Mouse (Mus musculus): ENCODE measurements at regions not wholly inside any gene's neighbourhood (a gene's known extent, or its start where the extent isn't known, plus 50 kb on each side); places are given as distances from the start of the nearest gene placed in this dataset.
A peak's percentile ranks its signal among the peaks of the same experiment; 100 is the strongest.

GRCm38 (mm10) chr2:50698841-50699240 lies 402.2 kb upstream of the Mmadhc start:
- ATAC-seq (ENCODE audit: low FRiP score, low read depth) (no peak), DNase-seq (ENCODE audit: low spot score) (peak; percentile 37)
- Histone ChIP-seq H3K27ac (replicated peaks; ENCODE audit: low read depth, low read length) (no peak overlapping the region), H3K4me2 (replicated peaks; ENCODE audit: low read depth, low read length, severe bottlenecking) (0 out of 2 replicates have a peak overlapping the region, but pooled peaks have one; percentile 5), H3K36me3 (ENCODE audit: control insufficient read depth, insufficient read depth, low read length) (no peaks in the 10 kb centered on the region), H3K27me3 (ENCODE audit: control insufficient read depth, insufficient read depth, low read length) (no peaks in the 10 kb centered on the region), H3K9ac (ENCODE audit: low read depth, low read length, severe bottlenecking) (no peak overlapping the region), H3K4me3 (replicated peaks; ENCODE audit: low read length) (no peak overlapping the region), H3K9me3 (ENCODE audit: control insufficient read depth, low read length) (no peaks in the 10 kb centered on the region), H3K4me1 (ENCODE audit: control insufficient read depth, insufficient read depth, low read length) (peaks cover 15% of the 10 kb centered on the region)
- no peak for TF ChIP-seq POLR2A (IDR thresholded peaks at IDR 0.05; ENCODE audit: borderline replicate concordance, extremely low read depth, insufficient read depth, insufficient read length)
- WGBS: 35% methylated on average over 6 of the region's 6 CpGs

- Histone ChIP-seq H3K27ac (replicated peaks; ENCODE audit: low read depth, low read length) (no peak overlapping the region), H3K9ac (ENCODE audit: low read depth, low read length, severe bottlenecking) (no peak overlapping the region), H3K4me2 (replicated peaks; ENCODE audit: low read depth, low read length, severe bottlenecking) (no peak overlapping the region), H3K36me3 (ENCODE audit: control insufficient read depth, insufficient read depth, low read length) (no peaks in the 10 kb centered on the region), H3K4me1 (ENCODE audit: control insufficient read depth, insufficient read depth, low read length) (peaks cover 15% of the 10 kb centered on the region), H3K4me3 (replicated peaks; ENCODE audit: low read length) (no peak overlapping the region), H3K9me3 (ENCODE audit: control insufficient read depth, low read length) (no peaks in the 10 kb centered on the region), H3K27me3 (ENCODE audit: control insufficient read depth, insufficient read depth, low read length) (no peaks in the 10 kb centered on the region)
- ATAC-seq (ENCODE audit: low FRiP score, low read depth) (no peak), DNase-seq (ENCODE audit: low spot score) (no peak)
- no peak for TF ChIP-seq POLR2A (IDR thresholded peaks at IDR 0.05; ENCODE audit: borderline replicate concordance, extremely low read depth, insufficient read depth, insufficient read length)
Measured at GRCm38 (mm10) chr2:50696575-50696974, 400.0 kb upstream of the Mmadhc start.

DNA sequence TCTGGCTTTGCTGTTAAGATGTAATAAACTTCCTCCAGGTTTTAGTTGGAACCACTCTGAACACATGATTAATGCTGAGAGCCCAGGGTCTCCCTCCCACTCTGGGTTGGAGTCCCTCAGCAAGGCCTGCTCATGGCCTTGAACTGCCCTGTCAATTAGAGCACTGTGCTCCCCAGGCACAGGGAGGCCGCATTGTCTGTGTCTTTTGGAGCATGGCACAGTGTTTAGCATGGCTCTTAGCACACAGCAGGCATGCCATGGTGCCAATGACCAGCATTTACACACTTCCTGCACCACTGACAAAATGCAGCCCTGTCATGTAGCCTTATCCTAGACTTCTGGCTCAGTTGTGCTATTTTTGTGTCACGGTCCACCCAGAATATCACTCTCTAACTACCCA lies 398.2 kb upstream of the Mmadhc start:
- TF ChIP-seq POLR2A (IDR thresholded peaks at IDR 0.05; ENCODE audit: borderline replicate concordance, extremely low read depth, insufficient read depth, insufficient read length): no peak
- H3K27me3 ChIP-seq (ENCODE audit: control insufficient read depth, insufficient read depth, low read length): no peaks in the 10 kb centered on the region
- peaks cover 15% of the 10 kb centered on the region for H3K4me1 ChIP-seq (ENCODE audit: control insufficient read depth, insufficient read depth, low read length)
- H3K9ac ChIP-seq (ENCODE audit: low read depth, low read length, severe bottlenecking): no peak overlapping the region
- no peak overlapping the region for H3K4me3 ChIP-seq (replicated peaks; ENCODE audit: low read length)
- no peak for ATAC-seq (ENCODE audit: low FRiP score, low read depth)
- no peak overlapping the region for H3K4me2 ChIP-seq (replicated peaks; ENCODE audit: low read depth, low read length, severe bottlenecking)
- H3K36me3 ChIP-seq (ENCODE audit: control insufficient read depth, insufficient read depth, low read length): no peaks in the 10 kb centered on the region
- DNase-seq (ENCODE audit: low spot score): no peak
- WGBS: 86% methylated on average over 2 of the region's 2 CpGs
- no peaks in the 10 kb centered on the region for H3K9me3 ChIP-seq (ENCODE audit: control insufficient read depth, low read length)
- H3K27ac ChIP-seq (replicated peaks; ENCODE audit: low read depth, low read length): no peak overlapping the region

GRCm38 (mm10) chr2:50693784-50694350 lies 397.3 kb upstream of the Mmadhc start:
- no peak overlapping the region for H3K4me3 ChIP-seq (replicated peaks; ENCODE audit: low read length)
- H3K36me3 ChIP-seq (ENCODE audit: control insufficient read depth, insufficient read depth, low read length): no peaks in the 10 kb centered on the region
- H3K9me3 ChIP-seq (ENCODE audit: control insufficient read depth, low read length): no peaks in the 10 kb centered on the region
- no peak for TF ChIP-seq POLR2A (IDR thresholded peaks at IDR 0.05; ENCODE audit: borderline replicate concordance, extremely low read depth, insufficient read depth, insufficient read length)
- WGBS: 78% methylated on average over 7 of the region's 7 CpGs
- H3K4me1 ChIP-seq (ENCODE audit: control insufficient read depth, insufficient read depth, low read length): peaks cover 9% of the 10 kb centered on the region
- H3K27ac ChIP-seq (replicated peaks; ENCODE audit: low read depth, low read length): no peak overlapping the region
- ATAC-seq (ENCODE audit: low FRiP score, low read depth) (no peak), DNase-seq (ENCODE audit: low spot score) (no peak)
- H3K9ac ChIP-seq (ENCODE audit: low read depth, low read length, severe bottlenecking): no peak overlapping the region
- no peaks in the 10 kb centered on the region for H3K27me3 ChIP-seq (ENCODE audit: control insufficient read depth, insufficient read depth, low read length)
- no peak overlapping the region for H3K4me2 ChIP-seq (replicated peaks; ENCODE audit: low read depth, low read length, severe bottlenecking)

DNA sequence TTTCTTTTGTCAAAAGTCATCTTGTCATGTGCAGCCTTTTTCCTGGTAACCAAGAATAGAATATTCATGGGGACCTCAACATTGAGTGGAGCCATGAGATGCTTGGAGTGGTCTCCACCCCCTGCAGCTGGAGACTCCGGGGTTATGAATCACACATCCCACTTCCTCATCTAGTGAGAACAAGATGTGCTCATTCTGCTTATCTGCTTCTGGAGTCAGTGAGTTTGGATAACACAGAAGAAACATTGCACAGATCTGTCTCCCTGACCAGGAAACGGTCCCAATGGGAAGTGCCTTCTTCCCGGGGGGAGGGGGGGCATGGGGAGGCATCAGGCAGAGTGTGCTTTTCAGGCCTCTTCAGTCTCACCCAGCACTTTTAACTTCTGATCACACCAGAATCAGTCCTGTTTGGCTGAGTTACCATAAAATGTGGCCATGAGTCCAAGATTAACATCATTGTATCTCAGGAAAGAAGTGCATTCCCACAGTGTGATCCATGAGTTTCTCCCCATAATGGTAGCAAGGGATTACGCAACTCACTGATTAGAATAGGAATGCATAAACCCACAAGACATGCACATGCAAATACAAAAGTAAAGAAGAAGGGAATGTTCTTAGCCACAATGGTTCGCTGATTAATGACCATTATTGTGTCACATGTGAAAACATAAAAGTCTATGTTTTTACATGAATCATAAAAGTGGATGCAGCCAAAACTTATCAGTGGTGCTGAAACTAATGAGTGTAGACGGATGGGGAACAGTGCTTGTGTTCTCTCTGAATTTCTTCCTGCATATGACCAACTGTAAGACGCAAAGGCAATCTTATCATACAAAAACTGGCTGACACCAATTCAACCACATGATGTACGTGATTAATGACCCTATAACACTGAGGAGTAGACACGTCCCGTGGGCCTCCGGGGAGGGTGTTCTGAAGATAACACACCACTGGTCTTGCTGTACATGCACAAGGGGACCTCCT lies 393.8 kb upstream of the Mmadhc start:
- no peak overlapping the region for H3K27ac ChIP-seq (replicated peaks; ENCODE audit: low read depth, low read length)
- H3K9ac ChIP-seq (ENCODE audit: low read depth, low read length, severe bottlenecking): no peak overlapping the region
- 80% methylated on average over 11 of the region's 11 CpGs for WGBS
- no peaks in the 10 kb centered on the region for H3K27me3 ChIP-seq (ENCODE audit: control insufficient read depth, insufficient read depth, low read length)
- H3K4me1 ChIP-seq (ENCODE audit: control insufficient read depth, insufficient read depth, low read length): 0 out of 2 replicates have a peak, but pooled peaks cover 4% of the 10 kb centered on the region
- H3K4me3 ChIP-seq (replicated peaks; ENCODE audit: low read length): no peak overlapping the region
- H3K4me2 ChIP-seq (replicated peaks; ENCODE audit: low read depth, low read length, severe bottlenecking): no peak overlapping the region
- no peaks in the 10 kb centered on the region for H3K36me3 ChIP-seq (ENCODE audit: control insufficient read depth, insufficient read depth, low read length)
- TF ChIP-seq POLR2A (IDR thresholded peaks at IDR 0.05; ENCODE audit: borderline replicate concordance, extremely low read depth, insufficient read depth, insufficient read length): no peak
- DNase-seq (ENCODE audit: low spot score) (no peak), ATAC-seq (ENCODE audit: low FRiP score, low read depth) (no peak)
- no peaks in the 10 kb centered on the region for H3K9me3 ChIP-seq (ENCODE audit: control insufficient read depth, low read length)
